Mouse (Mus musculus) G1E (cell line): ENCODE measurements at regions not wholly inside any gene's neighbourhood (a gene's known extent, or its start where the extent isn't known, plus 50 kb on each side); places are given as distances from the start of the nearest gene placed in this dataset.

ENCODE experiments used
- CTCF ChIP-seq: IDR thresholded peaks from 2 replicates; pipeline ENCODE4 v1.5.1; 2012; ENCODE audit warnings: low read depth, low read length, inconsistent platforms, mixed read lengths
- GATA1 ChIP-seq: IDR thresholded peaks from 2 replicates; pipeline ENCODE4 v1.6.1; 2012; ENCODE audit warnings: borderline replicate concordance, low read length, inconsistent platforms, mixed read lengths
- GATA2 ChIP-seq: IDR thresholded peaks from 2 replicates; pipeline ENCODE4 v1.6.1; 2012; ENCODE audit warnings: low read depth, low read length, inconsistent platforms, borderline replicate concordance
- POLR2AphosphoS5 ChIP-seq: IDR thresholded peaks from 2 replicates; pipeline ENCODE4 v1.6.1; 2012; ENCODE audit warnings: low read depth, low read length, inconsistent platforms; ENCODE audit not compliant: insufficient replicate concordance
- TAL1 ChIP-seq: conservative IDR thresholded peaks from 2 replicates; pipeline ENCODE4 v1.6.1; 2012; ENCODE audit warnings: low read depth, low read length, inconsistent platforms, mixed read lengths

- TF ChIP-seq CTCF (no peak), POLR2AphosphoS5 (no peak), GATA1 (no peak), TAL1 (no peak), GATA2 (no peak)
Measured at GRCm38 (mm10) chr5:77804113-77804512, 396.3 kb upstream of the Igfbp7 start.
